Mouse (Mus musculus): ENCODE measurements around the gene Prkch.

GRCm38 (mm10) chr12:73712122-73712521, 127.5 kb downstream of the Prkch start:
- TF ChIP-seq CTCF (conservative IDR thresholded peaks at IDR 0.05; ENCODE audit: low read length) (no peak), NANOG (IDR thresholded peaks at IDR 0.05; ENCODE audit: borderline replicate concordance, low read length) (no peak)

All from E14TG2a.4 (cell line).